Mouse (Mus musculus): ENCODE measurements around the gene Isoc2a. TPM values are rescaled to one million over a fixed set of nuclear protein-coding genes. Genes with fewer than 3 reads are reported as not detected.
A peak's percentile ranks its signal among the peaks of the same experiment; 100 is the strongest.

The Isoc2a gene
- 11.7 and 11.8 TPM in 2 replicates for polyA plus RNA-seq (2012; rRNA removed)

DNA sequence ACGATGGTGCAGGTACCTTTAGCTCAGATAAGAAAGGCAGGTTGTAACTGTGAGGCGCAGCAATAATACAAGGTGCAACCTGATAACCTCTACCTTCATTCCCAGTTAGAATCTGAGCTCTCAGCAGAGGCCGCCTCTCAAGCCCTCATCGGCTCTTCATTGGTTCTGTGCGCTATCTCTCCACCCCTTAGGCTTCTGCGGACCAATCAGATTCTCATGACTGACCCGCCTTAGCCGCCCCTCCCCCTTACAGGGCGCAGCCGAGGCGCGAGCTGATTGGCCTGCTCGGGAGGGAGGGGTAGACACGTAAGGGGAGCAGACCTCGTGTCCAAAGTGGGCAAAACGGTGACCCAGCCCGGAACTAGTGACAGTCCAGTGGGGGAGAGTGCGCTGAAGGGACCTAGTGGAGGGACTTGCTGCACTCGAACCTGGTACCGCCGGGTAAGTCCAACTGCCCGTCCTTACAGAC is at the start of gene Isoc2a:
Isoc2a (plus strand) TSS at position 401 of the 469 bp plus-strand sequence.
- TF ChIP-seq POLR2A (IDR thresholded peaks at IDR 0.05; ENCODE audit: extremely low read depth, insufficient read depth, low read length) = peak; percentile 87
- no peak for TF ChIP-seq CTCF (IDR thresholded peaks at IDR 0.05; ENCODE audit: extremely low read depth, insufficient read depth, low read length)
- H3K27ac ChIP-seq (ENCODE audit: insufficient read depth, low read length) = no peak within 1 kb of the TSS
- H3K4me3 ChIP-seq (ENCODE audit: insufficient read depth, low read length) = peak within 1 kb of the TSS; percentile 80
- no peaks in the 10 kb centered on the region; the same call in 1 of the 2 replicates for H3K4me1 ChIP-seq (ENCODE audit: control insufficient read depth, insufficient read depth, low read length)

DNA sequence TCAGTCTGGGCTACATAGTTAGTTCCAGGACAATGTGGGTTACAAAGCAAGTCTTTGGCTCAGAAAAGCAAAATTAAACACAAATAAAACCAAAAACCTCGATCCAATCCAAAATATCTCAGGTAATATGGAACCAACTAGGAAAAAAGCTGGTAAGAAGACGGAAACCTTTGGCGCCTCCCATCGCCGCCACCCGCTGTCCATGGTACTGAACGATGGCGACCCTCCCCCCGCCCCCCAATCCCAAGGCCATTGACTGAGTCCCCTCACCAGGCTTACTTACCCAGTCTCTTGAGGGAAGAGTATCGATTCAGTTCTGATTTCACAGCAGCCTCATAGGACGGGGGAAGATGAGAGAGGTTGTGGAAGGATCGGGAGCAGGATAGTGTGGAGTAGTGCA is 46.5 kb upstream of the Isoc2a start:
- H3K4me1 ChIP-seq (ENCODE audit: control insufficient read depth, insufficient read depth, low read length) = no peaks in the 10 kb centered on the region
- no peak overlapping the region for H3K4me3 ChIP-seq (ENCODE audit: insufficient read depth, low read length)
- no peak overlapping the region for H3K27ac ChIP-seq (ENCODE audit: insufficient read depth, low read length)
- TF ChIP-seq POLR2A (IDR thresholded peaks at IDR 0.05; ENCODE audit: extremely low read depth, insufficient read depth, low read length) = no peak
- TF ChIP-seq CTCF (IDR thresholded peaks at IDR 0.05; ENCODE audit: extremely low read depth, insufficient read depth, low read length) = no peak

DNA sequence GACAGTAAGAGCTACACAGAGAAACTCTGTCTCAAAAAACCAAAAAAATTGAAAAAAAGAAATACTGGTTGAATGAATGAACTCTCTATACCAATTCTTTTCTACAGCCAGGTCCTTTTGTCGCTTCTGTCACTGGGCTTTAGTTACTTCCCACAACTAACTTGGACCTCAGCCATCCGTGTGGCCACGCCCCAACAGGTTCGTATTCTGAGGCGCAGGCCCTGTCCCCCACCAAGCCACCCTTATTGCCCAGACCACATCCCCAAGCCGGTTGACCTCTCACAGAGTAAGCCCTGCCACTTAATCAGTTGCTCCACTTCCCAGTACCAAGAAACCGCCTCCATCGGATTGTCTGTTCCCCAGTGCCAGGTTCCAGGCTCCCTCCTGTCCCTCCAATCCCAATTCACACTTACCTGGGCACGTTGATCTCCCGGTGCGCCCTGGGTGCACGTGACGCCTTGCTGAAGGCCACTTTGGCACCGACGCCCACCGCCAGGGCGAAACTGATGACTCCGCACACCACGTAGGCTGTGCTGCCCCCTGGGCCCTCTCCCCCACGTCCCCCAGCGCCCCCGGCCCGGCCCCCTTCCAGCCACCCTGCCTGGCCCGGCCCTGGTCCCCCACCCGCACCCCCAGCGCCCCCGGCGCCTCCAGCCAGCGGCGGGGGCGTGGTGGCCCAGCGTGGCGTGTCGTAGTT is 41.2 kb upstream of the Isoc2a start:
- Histone ChIP-seq H3K27ac (ENCODE audit: insufficient read depth, low read length) (no peak overlapping the region), H3K4me1 (ENCODE audit: control insufficient read depth, insufficient read depth, low read length) (peaks cover 3% of the 10 kb centered on the region; the same call in 1 of the 2 replicates), H3K4me3 (ENCODE audit: insufficient read depth, low read length) (peak overlapping the region; percentile 21; the same call in 1 of the 2 replicates)
- no peak for TF ChIP-seq POLR2A (IDR thresholded peaks at IDR 0.05; ENCODE audit: extremely low read depth, insufficient read depth, low read length)
- no peak for TF ChIP-seq CTCF (IDR thresholded peaks at IDR 0.05; ENCODE audit: extremely low read depth, insufficient read depth, low read length)

DNA sequence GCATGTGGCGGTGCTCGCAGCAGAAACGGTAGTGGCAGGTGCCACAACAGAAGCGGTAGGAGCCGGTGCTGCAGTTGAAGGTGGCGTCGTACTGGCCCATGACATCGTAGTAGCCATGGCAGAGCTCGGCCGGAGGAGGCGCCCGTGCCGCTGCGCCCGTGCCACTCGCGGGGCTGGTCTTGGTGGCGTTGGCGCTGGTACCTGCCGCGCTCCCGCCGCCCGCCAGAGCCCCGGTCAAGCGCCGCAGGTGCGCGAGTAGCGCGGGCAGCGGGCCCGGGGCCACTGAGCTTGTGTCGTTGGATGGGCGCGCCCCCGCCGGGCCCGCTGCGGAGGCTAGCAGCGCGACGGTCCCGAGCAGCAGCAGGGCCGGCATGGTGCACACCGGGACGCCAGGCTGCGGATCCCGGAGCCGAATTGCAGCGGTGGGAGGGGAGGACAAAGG is 40.6 kb upstream of the Isoc2a start:
- H3K4me3 ChIP-seq (ENCODE audit: insufficient read depth, low read length) = peak overlapping the region; percentile 21; the same call in 1 of the 2 replicates
- no peak overlapping the region for H3K27ac ChIP-seq (ENCODE audit: insufficient read depth, low read length)
- peaks cover 3% of the 10 kb centered on the region; the same call in 1 of the 2 replicates for H3K4me1 ChIP-seq (ENCODE audit: control insufficient read depth, insufficient read depth, low read length)
- TF ChIP-seq CTCF (IDR thresholded peaks at IDR 0.05; ENCODE audit: extremely low read depth, insufficient read depth, low read length) = 0 out of 2 replicates have a peak, but pooled peaks have one; percentile 17
- TF ChIP-seq POLR2A (IDR thresholded peaks at IDR 0.05; ENCODE audit: extremely low read depth, insufficient read depth, low read length) = no peak

DNA sequence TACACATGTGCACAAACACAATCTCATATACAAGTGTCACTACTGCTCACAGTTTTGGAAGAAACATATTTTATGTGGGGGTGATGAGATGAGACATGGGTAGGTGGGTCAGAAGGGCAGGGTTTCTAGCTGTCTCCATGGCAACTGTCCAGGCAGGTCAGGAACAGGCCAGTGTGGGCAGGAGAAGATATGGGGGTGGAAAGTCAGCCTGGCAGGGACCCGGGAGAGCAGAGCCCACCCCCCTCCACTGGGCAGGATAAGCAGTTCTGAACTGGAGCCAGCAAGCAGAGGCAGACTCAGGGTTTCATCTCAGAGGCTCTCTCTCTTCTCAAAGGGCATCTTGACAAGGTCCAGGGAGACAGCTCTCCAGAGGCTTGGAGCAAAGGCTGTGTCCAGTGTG is 39.3 kb upstream of the Isoc2a start:
- peaks cover 3% of the 10 kb centered on the region; the same call in 1 of the 2 replicates for H3K4me1 ChIP-seq (ENCODE audit: control insufficient read depth, insufficient read depth, low read length)
- H3K27ac ChIP-seq (ENCODE audit: insufficient read depth, low read length) = no peak overlapping the region
- TF ChIP-seq CTCF (IDR thresholded peaks at IDR 0.05; ENCODE audit: extremely low read depth, insufficient read depth, low read length) = no peak
- no peak for TF ChIP-seq POLR2A (IDR thresholded peaks at IDR 0.05; ENCODE audit: extremely low read depth, insufficient read depth, low read length)
- H3K4me3 ChIP-seq (ENCODE audit: insufficient read depth, low read length) = no peak overlapping the region

DNA sequence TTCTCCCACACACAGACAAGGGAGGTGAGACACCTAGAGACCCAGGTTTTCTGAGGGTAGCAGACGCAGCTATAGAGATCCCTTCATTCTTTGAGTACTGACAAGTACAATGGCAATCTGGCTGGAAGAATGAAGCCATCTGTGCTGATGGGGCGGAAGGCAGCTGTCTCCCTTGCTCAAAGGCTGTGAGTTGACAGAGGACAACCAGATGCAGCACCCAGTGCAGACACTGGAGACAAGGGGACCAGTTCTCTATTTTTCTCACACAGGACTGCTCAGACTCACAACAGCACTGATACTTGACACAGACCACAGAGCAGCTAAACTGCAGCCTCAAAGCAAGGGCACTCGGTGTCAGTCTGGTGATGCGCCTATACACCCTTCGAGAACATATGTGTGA is 34.9 kb upstream of the Isoc2a start:
- TF ChIP-seq CTCF (IDR thresholded peaks at IDR 0.05; ENCODE audit: extremely low read depth, insufficient read depth, low read length) (no peak), POLR2A (IDR thresholded peaks at IDR 0.05; ENCODE audit: extremely low read depth, insufficient read depth, low read length) (no peak)
- Histone ChIP-seq H3K4me1 (ENCODE audit: control insufficient read depth, insufficient read depth, low read length) (peaks cover 2% of the 10 kb centered on the region; the same call in 1 of the 2 replicates), H3K4me3 (ENCODE audit: insufficient read depth, low read length) (peak overlapping the region; percentile 97), H3K27ac (ENCODE audit: insufficient read depth, low read length) (peak overlapping the region; percentile 61; the same call in 1 of the 2 replicates)

DNA sequence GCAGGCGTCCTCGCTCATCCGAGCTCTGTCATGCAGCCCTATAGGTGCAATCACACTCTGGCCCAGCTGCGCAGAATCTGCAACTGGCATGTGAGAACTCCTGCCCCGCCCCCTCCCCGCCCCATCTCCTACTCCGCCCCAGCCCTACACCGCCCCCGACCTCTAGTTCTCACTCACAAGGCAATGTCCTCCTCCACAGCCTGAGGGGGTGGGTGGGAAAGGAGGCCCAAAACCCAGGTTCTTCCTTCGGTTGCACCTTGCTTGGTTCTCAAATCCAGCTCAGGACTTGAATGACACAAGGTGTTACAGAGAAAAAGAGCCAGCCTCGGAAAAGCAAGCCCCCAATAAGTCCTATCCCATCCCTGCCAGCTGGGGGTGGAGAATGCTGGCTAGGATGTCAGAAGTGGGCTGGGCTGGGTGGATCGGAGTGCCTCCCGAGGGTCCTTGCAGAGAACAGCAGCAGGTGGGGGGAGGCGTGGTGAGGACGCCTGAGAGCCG is 34.3 kb upstream of the Isoc2a start:
- peak overlapping the region; percentile 97 for H3K4me3 ChIP-seq (ENCODE audit: insufficient read depth, low read length)
- H3K27ac ChIP-seq (ENCODE audit: insufficient read depth, low read length) = peak overlapping the region; percentile 98
- TF ChIP-seq POLR2A (IDR thresholded peaks at IDR 0.05; ENCODE audit: extremely low read depth, insufficient read depth, low read length) (0 out of 2 replicates have a peak, but pooled peaks have one; percentile 31), CTCF (IDR thresholded peaks at IDR 0.05; ENCODE audit: extremely low read depth, insufficient read depth, low read length) (no peak)

DNA sequence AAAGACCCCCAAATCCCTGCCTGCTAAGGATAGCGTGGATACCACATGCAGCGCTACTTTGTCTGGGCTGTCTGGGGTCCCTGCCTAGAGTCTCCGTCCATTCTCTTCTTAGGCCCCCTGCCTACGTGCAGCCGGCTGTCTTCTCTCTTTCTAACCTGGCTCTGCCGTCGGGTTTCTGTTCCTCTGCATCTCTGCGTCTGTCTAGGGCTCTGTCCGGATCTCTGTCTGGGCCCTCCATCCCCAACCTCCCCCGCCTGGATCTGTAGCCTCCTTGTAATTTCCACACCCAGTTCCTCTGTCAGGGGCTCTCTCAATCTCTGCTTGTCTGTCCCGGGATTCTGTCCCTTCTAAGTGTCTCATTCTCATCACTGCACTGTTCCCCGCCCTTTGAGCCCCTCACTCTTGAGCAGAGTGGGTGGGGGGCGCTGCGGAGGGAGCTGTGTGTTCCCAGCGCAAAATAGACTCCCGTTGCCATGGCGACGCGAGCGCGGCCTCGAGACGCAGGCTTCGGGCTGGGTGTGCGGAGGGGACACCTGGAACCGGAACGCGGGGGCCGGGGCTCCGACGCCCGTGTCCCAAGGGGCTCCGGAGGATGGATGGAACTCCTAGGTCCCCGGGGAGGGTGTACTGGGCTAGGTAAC is 33.2 kb upstream of the Isoc2a start:
- peak overlapping the region; percentile 98 for H3K27ac ChIP-seq (ENCODE audit: insufficient read depth, low read length)
- H3K4me3 ChIP-seq (ENCODE audit: insufficient read depth, low read length) = peak overlapping the region; percentile 97
- H3K4me1 ChIP-seq (ENCODE audit: control insufficient read depth, insufficient read depth, low read length) = no peaks in the 10 kb centered on the region
- no peak for TF ChIP-seq CTCF (IDR thresholded peaks at IDR 0.05; ENCODE audit: extremely low read depth, insufficient read depth, low read length)
- TF ChIP-seq POLR2A (IDR thresholded peaks at IDR 0.05; ENCODE audit: extremely low read depth, insufficient read depth, low read length) = no peak; the same call in 1 of the 2 replicates

More for the DNA sequence above, 34.3 kb upstream of the Isoc2a start:
- H3K4me1 ChIP-seq (ENCODE audit: control insufficient read depth, insufficient read depth, low read length) = peaks cover 2% of the 10 kb centered on the region; the same call in 1 of the 2 replicates

DNA sequence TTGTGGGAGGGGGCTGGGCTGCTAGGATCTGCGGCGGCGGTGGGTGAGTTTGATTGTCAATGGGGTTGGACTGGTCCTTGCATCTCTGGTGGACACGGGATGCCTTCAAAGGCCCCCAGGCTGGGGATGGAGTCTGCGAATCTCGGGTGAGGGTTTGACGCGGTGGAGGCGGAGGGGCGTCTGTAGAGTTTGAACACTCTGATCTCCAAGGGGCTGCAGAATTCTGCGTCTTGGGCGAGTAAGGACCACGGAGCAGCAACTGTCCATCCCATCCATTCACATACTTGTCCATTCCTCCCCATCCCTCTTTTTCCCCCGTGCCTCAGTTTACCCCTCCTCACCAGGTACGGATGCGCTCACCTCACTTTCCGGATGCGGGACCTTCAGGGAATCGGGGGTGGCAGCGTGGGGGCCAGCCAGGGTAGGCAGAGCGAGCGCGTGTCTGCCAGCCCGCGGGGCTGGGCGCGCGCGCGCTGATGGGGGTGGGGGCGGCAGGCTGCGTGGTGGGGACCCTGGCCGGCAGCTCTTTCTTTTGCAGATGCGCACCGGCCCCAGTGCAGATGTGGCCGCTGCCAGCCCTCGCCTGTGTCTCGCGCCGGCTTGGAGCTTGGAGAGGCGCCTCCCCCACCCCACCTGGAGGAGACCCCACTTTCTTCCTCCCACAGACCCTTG is 32.6 kb upstream of the Isoc2a start, which contains the start of gene Shisa7:
Shisa7 (minus strand) TSS at position 452 of the 672 bp plus-strand sequence.
- Histone ChIP-seq H3K4me1 (ENCODE audit: control insufficient read depth, insufficient read depth, low read length) (no peaks in the 10 kb centered on the region), H3K4me3 (ENCODE audit: insufficient read depth, low read length) (peak within 1 kb of the TSS; percentile 97), H3K27ac (ENCODE audit: insufficient read depth, low read length) (peak within 1 kb of the TSS; percentile 98)
- TF ChIP-seq POLR2A (IDR thresholded peaks at IDR 0.05; ENCODE audit: extremely low read depth, insufficient read depth, low read length) (no peak; the same call in 1 of the 2 replicates), CTCF (IDR thresholded peaks at IDR 0.05; ENCODE audit: extremely low read depth, insufficient read depth, low read length) (no peak)

All from cortical plate, adult 2 months (tissue).